Mouse (Mus musculus) ES-Bruce4 (cell line): ENCODE data around the gene Mrpl2.

Experiments
- CTCF ChIP-seq: IDR thresholded peaks from one replicate; pipeline ENCODE4 v1.8.1; 2011; ENCODE audit warnings: low read depth, low read length
- EP300 ChIP-seq: IDR thresholded peaks from 2 replicates; pipeline ENCODE4 v1.6.1; 2011; ENCODE audit warnings: low read depth, low read length; ENCODE audit not compliant: insufficient read depth
- POLR2A ChIP-seq: IDR thresholded peaks from one replicate; pipeline ENCODE4 v1.8.1; 2011; ENCODE audit warnings: low read length; ENCODE audit not compliant: insufficient read depth

- TF ChIP-seq POLR2A (no peak), CTCF (peak; percentile 56), EP300 (no peak)
Observed at GRCm38 (mm10) chr17:46603229-46603628, 42.8 kb upstream of the Mrpl2 start.
